Mouse (Mus musculus) urinary bladder, postnatal 10 days (tissue): Measurements from ENCODE around the gene Rhobtb1.

Source experiments
- DNase-seq: peaks from one replicate; pipeline ENCODE4 v3.0.0; 2022; ENCODE audit warnings: low spot score

The Rhobtb1 gene

DNA sequence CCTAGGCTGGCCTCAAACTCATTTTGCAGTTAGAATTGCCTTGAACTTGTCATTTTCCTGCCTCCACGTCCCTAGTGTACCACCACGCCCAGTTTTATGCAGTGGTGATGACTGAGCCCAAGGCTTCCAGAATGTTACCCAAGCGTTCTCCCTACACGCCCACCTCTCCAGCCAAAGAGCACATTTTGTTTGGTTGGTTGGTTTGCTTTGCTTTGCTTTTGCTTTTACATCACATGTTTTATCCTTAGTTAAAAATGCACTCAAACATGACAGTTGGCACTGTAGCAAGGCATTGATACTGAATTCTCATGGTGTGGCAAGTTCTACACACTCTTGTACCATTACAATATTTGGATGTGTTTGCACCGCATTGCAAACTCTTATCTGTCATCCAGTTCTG lies 12.0 kb downstream of the Rhobtb1 start:
- no peak for DNase-seq

DNA sequence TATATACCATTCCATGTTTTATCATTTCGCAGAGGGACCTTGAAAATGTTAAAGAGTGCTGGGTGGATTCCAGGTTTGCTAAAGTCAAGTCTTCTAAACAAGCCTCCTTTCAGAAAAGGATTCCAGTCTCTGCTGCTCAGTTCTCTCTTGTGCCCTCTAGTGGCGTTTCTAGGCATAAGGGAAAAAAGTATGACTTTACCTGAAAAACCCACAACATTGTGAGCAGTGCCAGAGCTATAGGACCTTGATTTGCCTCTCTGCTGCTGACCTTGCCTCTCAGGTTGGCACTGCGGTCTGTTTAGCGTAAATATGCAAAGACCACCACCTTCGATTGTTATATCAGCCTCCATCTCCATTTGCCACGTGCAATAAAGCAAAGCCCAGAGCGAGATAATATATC lies 13.9 kb downstream of the Rhobtb1 start:
- DNase-seq: no peak

DNA sequence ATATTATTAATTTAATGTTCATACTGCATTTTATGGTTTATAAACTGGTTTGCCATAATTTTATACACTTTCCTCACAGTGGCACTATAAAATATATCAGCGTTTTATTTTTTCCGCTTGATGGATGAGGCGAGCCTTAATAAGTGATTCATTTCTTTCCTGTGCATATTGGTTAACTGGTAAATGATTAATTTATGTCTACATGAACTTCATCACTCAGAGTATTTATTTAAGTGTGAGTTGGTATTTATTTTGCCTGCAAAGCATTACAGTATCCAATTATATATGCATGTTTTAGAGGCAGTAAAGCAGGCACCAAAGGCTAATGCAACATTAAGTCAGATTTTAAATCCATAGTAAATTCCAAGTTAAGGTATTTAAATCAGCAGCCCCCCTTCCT lies 14.6 kb downstream of the Rhobtb1 start:
- DNase-seq: no peak

DNA sequence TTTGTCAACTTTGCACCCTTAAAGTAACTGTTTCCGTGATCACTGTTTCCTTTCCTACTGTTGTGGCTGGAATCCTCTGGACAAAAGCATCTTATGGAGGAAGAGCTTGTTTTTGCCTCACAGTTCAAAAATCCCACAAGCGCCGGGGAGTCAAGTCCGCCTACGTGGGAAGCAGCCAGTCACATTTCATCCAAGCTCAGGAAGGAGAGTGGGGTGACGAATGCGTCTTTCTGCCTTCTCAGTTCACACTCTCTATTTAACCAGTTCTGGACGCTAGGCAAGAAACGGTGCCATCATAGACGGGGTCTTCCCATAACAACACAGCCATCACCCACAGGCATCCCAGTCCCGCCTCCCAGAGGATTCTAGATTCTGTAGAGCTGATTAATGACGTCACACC lies 15.3 kb downstream of the Rhobtb1 start:
- no peak for DNase-seq

DNA sequence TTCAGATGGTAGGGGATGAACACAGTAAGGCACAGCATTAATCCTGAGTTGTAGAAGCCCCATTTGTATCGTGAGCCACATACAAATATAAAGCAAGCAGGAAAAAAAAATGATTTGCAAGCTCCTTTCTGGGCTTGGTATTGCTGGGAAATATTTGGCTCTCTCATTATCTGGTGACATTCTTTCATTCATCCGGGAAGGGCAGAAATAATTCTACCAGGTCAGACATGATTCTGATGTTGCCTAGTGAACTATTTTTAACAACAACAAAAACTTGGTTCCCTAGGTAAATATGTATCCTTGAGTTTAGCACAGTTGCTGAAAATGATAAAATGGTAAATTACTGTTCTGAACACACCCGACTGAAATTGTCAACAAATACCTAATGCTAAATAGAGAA lies 21.2 kb downstream of the Rhobtb1 start:
- no peak for DNase-seq

DNA sequence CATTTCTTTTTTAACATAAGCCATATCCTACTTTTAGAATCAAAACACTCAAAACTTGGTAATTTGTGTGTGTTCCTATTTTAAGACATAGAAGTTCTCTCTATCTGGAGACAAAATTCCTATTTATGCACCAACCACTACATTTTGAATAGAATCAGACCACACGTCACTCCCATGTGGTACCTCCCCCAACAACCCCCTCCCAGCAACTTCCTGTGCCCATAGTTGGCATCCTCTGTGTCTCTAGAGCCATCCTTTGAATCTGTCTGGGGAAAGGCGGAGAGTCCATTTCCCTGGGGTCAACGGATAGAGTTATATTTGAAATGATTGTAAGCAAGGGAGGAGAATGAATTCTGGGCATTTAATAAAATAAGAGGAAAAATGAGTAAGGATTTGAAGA lies 24.9 kb downstream of the Rhobtb1 start:
- no peak for DNase-seq

DNA sequence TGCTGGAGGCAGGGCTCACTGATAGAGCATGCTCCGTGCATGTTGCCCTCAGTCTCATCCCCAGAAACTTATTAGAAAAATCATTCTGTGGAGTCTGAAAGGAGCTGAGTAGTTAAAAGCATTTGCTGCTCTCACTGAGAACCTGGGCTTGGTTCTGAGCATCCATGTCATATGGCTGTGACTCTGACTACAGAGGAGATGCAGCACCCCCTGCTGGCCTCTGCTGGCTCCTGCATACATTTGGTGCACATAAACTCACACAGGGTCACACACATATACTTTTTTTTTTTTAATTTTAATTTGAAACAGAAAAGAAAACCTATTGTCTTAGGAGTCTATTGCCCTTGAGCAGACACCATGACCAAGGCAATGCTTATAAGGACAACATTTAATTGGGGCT lies 28.1 kb downstream of the Rhobtb1 start:
- DNase-seq: no peak

DNA sequence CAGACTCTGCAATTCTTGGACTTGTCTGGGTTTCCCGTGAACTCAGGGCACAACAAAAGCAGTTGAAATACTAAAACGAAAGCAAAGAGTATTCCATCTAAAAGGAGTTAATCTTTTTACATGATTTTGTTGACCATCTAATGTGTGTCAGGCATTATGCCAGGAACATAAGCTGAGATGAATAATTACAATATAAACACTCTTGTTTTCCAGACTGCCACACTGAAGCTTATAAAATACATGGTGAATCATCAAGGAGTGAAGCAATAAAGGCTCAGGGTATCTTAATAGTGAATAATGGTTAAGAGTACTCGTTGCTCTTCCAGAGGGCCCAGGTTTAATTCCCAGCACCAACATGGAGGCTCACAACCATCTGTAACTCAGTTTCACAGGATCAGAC lies 29.8 kb downstream of the Rhobtb1 start:
- DNase-seq: no peak

DNA sequence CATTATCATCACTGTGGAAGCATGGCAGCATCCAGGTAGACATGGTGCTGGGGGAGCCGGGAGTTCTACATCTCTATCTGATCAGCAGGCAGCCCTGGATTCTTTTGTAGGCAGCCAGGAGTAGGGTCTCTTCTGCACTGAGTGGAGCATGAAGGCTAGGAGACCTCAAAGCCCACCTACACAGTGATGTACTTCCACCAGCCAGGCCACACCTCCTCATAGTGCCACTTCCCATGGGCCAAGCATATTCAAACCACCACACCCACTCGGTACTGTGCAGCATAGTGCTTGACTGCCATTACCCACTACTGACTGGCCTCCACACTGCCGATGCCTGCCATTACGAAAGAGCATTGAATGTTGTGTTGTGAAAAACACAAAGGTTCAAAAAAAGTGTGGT lies 33.7 kb downstream of the Rhobtb1 start:
- DNase-seq: no peak

DNA sequence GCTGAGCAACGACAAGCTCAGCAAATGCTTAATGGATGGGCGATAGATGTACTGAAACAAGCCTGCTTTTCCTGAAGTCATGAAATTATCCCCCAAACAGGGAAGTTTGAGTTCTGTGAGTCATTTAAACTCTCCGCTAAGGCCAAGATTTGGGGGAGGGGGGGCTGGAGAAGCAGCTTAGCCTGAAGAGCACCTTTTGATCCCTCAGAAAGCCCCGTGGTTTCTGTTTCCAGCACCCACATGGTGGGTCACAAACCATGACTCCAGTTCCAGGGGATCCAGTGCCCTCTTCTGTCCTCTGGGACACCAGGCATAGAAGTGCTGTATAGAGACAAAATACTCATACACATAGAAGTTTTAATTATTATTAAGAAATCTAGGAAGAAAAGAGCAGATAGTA lies 34.2 kb downstream of the Rhobtb1 start:
- no peak for DNase-seq

DNA sequence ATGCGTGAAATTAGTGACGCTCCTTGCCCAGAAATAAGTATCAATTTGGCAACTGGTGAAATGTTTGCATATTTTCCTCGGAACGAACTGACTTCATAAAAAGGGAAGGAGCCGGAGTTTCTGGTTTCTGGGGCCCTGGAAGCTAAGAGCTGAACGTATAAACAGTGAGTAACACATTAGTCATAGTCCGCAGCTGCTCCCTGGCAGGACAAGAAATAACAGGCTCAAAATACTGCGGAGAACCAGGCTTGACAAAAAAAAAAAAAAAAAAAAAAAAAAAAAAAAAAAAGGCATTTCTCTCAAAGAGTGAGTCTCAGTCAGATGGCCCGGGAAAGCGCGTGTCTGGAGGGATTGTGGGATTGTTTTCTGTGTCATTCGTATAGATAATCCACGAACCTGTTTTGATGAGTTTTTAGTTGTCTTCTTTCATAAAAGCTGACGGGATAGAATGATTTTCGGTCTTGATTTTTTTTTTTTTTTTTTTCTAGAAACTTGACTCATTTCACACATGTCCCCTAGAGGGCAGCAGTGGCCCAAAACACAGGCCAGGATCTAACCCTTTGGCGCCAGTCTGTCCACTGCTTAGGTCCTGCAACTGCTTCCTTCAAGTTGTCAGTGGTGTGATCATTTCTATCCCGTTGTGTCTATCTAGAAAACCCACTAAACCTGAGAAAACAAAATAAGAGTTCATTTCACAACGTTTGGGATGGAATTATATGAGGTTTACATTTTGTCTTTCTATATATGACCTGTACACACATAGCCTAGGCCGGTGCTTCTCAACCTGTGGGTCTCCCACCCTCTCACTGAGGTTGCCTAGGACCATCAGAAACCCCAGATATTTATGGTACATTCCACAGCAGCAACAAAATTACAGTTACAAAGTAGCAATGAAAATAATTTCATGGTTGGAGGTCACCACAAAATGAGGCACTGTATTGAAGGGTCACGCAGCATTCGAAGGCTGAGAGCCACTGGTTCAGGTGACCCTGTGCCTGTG lies 35.0 kb downstream of the Rhobtb1 start:
- DNase-seq: no peak

DNA sequence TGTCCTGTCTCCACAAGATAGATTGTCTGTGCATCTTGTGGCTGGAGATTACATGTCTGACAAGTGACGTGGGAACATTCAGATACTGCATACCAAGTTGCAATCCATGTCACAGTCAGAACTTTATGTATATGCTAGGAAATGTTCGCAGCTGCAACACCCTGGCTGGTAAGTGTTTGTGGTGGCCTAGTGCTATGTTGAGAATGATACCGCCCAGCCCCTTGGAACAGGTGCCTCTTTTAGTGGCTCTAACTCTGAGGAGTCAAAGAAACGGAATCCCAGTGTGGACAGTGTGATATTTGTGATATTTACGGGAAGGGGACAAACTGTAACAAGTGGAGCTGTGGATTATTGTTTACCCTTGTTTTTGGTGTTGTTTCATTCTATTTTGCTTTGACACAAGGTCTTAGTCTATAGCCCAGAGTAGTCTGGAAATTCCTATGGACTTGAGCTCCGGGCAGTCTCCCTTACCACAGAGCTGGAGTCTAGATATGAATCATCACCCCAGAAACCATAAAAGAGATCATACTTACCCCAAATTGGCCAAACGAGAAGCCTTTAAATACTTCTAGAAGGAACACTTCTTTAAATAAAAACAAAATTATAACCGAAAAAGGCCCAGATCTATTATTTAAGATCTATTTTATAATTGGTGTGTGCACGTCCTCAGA lies 36.7 kb downstream of the Rhobtb1 start:
- no peak for DNase-seq

DNA sequence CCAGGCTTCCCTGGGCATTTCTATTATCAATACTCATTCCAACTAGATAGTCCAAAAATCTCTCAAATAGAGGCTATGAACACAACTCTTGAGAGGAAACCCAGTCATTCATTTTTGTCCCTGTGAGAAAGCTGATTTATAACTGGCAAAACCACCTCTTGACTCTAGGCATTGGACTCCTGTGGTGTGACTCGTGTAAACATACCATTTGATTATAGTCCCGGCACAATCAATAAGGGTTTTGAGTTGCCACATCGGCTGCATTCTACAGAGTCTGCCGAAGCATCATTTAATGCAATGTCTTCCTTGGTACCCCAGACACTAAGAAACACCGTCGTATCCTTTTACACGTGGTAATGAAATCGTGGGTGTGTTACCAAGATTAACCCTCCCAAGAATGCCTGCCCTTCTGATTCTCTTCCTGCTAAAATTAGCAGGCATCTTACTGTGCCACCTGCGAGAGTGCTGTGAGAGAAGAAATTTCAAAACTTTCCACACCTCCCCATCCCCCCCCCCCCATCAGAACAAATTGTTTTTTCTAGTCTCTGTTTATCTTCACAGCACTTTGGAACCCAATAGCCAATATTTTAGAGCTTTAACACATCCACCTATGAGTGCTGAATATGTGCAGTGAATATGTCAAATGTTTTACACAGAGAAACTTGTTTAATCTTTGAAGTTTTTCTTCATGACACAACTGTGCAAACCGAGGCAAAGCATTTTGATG lies 39.4 kb downstream of the Rhobtb1 start:
- no peak for DNase-seq

DNA sequence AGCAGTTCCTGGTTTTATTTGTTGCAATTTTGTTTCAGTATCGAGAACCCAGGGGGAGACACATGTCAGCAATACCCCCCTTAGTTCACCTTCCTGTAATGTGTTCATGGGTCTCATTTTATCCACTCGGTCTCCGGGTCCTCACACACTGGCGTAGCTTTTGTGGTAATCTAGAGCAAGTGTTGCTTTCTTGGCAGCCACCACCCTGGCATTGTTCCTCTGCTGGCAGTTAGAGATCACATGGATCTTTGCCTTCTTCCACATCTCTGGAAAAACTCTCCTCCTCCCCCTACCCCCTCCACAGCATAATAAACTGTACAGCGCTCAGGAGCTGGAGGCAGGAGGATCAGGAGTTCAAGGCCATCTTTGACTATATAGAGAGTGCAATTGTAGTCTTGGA lies 41.0 kb downstream of the Rhobtb1 start:
- no peak for DNase-seq

DNA sequence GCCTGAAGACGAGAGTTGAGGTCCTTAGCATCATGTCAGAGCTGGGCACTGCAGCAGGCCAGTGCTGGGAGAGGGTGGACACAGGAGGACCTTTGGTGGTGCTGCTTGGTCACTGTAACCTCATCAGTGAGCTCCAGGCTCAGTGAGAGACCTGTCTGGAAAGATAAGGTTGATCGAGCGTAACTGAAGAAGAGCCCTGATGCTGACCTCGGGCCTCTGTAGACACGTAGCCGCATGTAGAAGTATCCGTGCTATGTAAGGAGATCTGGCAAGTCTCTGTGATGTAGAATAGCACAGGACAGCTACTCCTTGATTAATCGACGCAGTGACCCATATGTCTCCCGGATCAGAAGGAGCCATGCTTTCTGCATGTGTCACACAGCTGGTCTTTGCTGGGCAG lies 42.5 kb downstream of the Rhobtb1 start:
- DNase-seq: no peak

DNA sequence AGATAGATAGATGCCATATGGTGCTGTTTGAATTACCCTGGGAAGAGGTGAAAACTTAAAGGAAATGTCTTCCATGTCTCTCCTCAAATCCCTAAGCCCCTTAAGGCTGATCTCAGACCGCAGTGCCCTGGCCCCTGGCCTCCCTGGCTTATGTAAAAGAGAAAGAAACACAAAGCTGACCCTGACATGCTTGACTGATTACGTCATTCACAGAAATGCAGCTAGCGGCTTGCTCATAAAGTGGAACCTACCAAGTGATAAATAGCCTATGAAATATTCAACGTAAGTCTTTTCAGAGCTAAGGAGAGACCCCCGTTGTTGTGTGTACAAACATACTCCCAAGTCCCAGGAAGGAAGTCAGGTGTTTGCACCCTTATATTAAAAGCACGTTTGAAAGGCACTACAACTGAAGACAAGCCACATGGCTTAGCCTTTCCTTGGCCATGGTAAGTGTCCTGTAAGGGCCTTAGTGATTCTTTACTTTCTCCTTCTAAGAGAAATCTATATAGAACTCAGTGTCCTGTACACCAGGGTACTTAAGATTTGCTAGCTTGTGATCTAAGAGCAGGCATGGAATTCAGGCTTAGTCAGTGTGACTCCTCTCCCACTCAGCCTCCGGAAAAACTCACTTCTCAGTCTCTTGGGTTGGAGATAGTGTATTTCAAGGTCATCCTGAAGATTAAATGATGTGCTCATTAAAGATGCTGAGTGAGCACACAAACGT lies 53.6 kb downstream of the Rhobtb1 start:
- DNase-seq: no peak

DNA sequence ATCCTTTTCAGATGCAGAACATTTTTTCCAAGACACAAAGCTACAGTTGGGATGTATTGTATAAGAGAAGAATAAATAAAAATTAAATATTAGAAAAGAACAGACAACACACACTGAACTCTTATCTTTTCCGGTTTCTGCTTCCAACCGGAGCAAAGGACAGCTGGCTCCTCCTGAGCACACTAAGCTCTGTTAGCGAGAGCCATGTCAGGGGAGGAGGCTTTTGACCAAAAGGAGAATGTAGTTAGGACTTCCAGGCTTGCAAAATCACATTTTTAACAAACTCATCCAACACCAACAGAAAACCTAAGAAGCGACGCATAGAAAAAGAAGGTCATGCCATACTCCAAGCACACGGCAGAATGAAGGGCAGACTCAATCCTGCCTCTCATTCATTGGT lies 54.8 kb downstream of the Rhobtb1 start:
- no peak for DNase-seq

DNA sequence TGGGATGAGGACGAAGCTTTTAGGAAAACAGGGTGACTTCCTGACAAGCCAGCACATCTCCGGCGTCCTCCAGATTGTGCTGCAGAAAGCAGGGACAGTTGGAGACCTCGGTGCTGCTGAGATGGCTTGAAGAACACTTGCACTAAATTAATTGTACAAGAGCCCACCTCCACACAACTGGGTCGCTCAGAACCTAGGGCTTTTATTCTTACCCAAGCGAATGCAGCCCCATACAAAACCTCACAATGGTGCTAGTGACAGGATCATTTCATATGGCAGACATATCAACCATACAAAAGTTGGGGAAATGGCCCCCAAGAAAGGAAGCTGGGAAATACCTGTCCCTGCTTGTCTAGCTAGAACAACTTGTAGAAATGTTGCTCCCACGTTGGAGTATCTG lies 56.2 kb downstream of the Rhobtb1 start:
- no peak for DNase-seq

DNA sequence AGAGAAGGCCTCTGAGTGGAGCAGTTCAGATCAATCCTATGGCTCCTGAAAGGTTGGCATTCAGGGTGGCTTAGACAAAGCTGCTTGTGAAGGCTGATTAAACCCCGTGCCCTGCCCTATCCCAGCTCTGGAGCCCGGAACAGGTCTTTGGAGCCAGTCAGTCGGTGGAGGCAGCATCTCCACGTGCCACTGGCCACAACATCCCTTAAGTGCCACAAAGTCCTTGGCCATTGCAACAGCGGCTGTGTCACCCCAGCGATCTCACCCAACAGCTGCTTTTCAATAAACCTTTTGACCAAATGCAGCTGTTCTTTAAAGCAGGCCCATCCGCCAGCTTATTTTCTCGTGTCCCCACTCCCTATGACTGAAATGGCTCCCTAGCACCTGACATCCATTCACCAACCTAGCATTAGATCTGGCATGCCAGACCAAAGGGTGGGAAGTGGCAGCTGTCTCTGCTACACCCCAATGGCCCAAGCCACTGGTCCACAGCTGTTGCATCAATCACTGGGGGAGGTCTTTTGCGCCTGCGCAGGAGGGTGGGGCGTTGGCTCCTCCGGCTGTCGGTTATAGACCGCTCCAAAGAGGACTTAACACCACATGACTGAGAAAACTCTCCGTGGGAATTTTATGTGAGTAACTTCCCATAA lies 56.9 kb downstream of the Rhobtb1 start:
- no peak for DNase-seq

DNA sequence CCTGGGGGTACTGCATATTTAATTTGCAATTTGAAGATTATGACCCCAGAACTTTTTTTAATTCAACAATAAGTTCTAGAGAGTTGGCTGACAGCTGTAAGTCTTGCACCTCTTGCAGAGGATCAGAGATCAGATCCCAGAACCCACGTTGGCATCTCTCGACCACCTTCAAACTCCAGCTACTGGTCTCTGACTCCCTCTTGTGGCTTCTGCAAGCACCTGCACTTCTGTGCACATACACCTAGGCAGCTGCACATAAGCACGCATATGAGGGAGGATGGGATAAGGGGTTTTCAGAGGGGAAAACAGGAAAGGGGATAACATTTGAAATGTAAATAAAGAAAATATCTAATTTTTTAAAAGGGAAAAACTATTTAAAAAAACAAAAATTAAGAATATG lies 57.5 kb downstream of the Rhobtb1 start:
- DNase-seq: no peak

DNA sequence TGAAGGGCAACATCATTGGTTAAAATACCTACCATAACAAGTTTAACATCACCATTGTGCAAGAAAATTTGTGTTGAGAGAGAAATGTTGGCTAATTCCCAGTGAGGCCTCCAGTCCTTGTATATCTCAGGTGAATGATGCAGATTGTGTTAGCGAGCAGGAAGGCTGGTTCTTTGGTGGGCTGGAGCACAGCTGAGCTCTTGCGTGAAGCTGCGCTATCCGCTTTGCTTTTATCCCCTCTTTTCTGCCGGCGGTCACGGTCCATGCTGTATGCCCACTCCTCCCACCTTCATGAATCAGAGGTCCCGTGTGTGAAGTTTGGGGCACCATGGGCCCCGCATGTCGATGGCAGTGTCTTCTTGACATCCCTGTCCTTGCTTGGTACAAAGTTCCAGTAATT lies 58.8 kb downstream of the Rhobtb1 start:
- DNase-seq: no peak

DNA sequence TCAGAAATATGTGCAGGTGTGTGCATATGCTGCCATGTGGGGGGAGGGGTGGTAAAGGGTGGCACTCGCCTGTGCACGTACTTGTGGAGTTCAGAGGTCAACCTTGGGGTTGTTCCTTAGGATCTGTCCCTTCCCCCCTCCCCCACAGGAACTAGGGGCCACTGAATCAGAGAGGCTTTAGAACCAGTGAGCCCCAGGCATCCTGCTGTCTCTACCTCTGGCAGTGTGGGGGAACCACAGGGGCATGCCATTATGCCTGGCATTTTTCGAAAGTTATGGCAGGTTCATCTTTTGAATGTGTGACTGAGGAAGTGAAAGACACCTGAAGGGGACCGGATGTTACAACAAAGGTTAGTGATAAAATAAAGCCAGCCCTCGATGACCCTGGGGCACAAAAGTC lies 59.4 kb downstream of the Rhobtb1 start:
- no peak for DNase-seq
